Mouse (Mus musculus) lung, postnatal 0 days (tissue): ENCODE results near the gene Cdkn1b. TPM values are rescaled to one million over a fixed set of nuclear protein-coding genes. Genes with fewer than 3 reads are reported as not detected.
A peak's percentile ranks its signal among the peaks of the same experiment; 100 is the strongest.

ENCODE experiments used
- ATAC-seq: fragments of 200-750 bp; cut with Nextera tagmentation; 2 replicates; pipeline ENCODE4 v1.8.0; 2017; ENCODE audit warnings: moderate library complexity
- DNase-seq: peaks from one replicate; pipeline ENCODE4 v3.0.0-alpha.2; 2016; ENCODE audit warnings: low spot score
- H3K27ac ChIP-seq: fragments of 300-500 bp; sonication (generic); 2 replicates; pipeline ENCODE4 v1.5.1; 2014; ENCODE audit warnings: antibody characterized with exemption, mild to moderate bottlenecking, low read length, mixed read lengths
- H3K27me3 ChIP-seq: fragments of 300-500 bp; sonication (generic); replicated peaks from 2 replicates; pipeline ENCODE4 v1.6.1; 2014; ENCODE audit warnings: low read length, mixed read lengths; ENCODE audit not compliant: insufficient read depth
- H3K36me3 ChIP-seq: fragments of 300-500 bp; sonication (generic); 2 replicates; pipeline ENCODE4 v1.6.1; 2014; ENCODE audit warnings: low read length, mixed read lengths; ENCODE audit not compliant: insufficient read depth
- H3K4me1 ChIP-seq: fragments of 300-500 bp; sonication (generic); 2 replicates; pipeline ENCODE4 v1.6.1; 2014; ENCODE audit warnings: antibody characterized with exemption, low read depth, low read length, mixed read lengths; ENCODE audit not compliant: insufficient read depth
- H3K4me2 ChIP-seq: fragments of 300-500 bp; sonication (generic); replicated peaks from 2 replicates; pipeline ENCODE4 v1.6.1; 2014; ENCODE audit warnings: low read depth, mild to moderate bottlenecking, low read length, moderate library complexity, mixed read lengths
- H3K4me3 ChIP-seq: fragments of 300-500 bp; sonication (generic); 2 replicates; pipeline ENCODE4 v1.5.1; 2014; ENCODE audit warnings: low read depth, low read length
- H3K9ac ChIP-seq: fragments of 300-500 bp; sonication (generic); replicated peaks from 2 replicates; pipeline ENCODE4 v1.6.1; 2014; ENCODE audit warnings: low read depth, mild to moderate bottlenecking
- H3K9me3 ChIP-seq: fragments of 300-500 bp; sonication (generic); 2 replicates; pipeline ENCODE4 v1.6.1; 2016; ENCODE audit warnings: low read length, mixed read lengths
- CTCF ChIP-seq: IDR thresholded peaks from 2 replicates; pipeline ENCODE4 v1.5.1; 2016; ENCODE audit warnings: antibody characterized with exemption, mild to moderate bottlenecking
- EP300 ChIP-seq: IDR thresholded peaks from 2 replicates; pipeline ENCODE4 v1.6.1; 2016; ENCODE audit warnings: antibody characterized with exemption, mild to moderate bottlenecking, control low read depth
- WGBS: fragments of 180-500 bp; shearing (Covaris S2); extraction: QIAGEN DNeasy Blood & Tissue Kit; methylation state at CpG from one replicate; pipeline ENCODE4 v1.1.7; 2014; 5-methylcytosine and 5-hydroxymethylcytosine counted together
- polyA plus RNA-seq: library from polyadenylated mRNA; unstranded; fragments of >200 nt; fragmentation: Nextera tagmentation; extraction: Ambion mirVana; gene quantifications from 2 replicates; pipeline ENCODE4 v1.2.1, GENCODE M21; 2015

The Cdkn1b gene
- polyA plus RNA-seq, 1 experiment from 2014 or later, result 46.2 TPM

- Histone ChIP-seq H3K4me1 (0 out of 2 replicates have a peak, but pooled peaks cover 3% of the 10 kb centered on the region), H3K4me2 (peak overlapping the region; percentile 97)
- no peak for TF ChIP-seq EP300
- TF ChIP-seq CTCF, result no peak
Observed at GRCm38 (mm10) chr6:134922511-134923195, 2.5 kb downstream of the Cdkn1b start.

DNA sequence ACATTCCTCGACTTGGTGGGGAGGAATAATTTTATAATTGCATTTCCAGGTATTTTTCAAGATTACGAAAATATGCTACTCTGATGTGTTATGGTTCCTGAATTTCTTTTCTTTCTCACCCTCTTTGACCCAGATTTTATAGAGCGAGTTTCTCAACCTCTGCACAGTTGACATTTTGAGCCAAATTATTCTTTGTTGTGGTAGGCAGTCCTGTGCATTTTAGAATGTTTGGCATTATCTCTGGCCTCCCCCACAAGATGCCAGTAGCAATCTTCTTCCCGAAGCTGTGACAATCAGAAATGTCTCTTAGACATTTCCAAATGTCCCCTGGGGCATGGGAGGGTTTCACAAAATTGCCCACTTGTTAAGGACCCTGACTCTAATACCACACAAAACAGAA is 3.5 kb downstream of the Cdkn1b start:
- Histone ChIP-seq H3K9me3 (no peaks in the 10 kb centered on the region), H3K4me3 (no peak overlapping the region), H3K9ac (no peak overlapping the region), H3K36me3 (no peaks in the 10 kb centered on the region), H3K4me2 (peak overlapping the region; percentile 97; the same call in 1 of the 2 replicates), H3K27me3 (no peaks in the 10 kb centered on the region), H3K4me1 (0 out of 2 replicates have a peak, but pooled peaks cover 3% of the 10 kb centered on the region), H3K27ac (no peak overlapping the region)
- TF ChIP-seq CTCF (no peak), EP300 (no peak)
- 63% methylated on average over 4 of the region's 4 CpGs for WGBS
- DNase-seq, result no peak
- no peak for ATAC-seq

More at GRCm38 (mm10) chr6:134922511-134923195, 2.5 kb downstream of the Cdkn1b start:
- peak overlapping the region; percentile 97; the same call in 1 of the 2 replicates for H3K27ac ChIP-seq
- H3K9me3 ChIP-seq, result no peaks in the 10 kb centered on the region
- no peak for ATAC-seq
- H3K9ac ChIP-seq, result peak overlapping the region; percentile 92
- DNase-seq, result peak; percentile 22
- no peaks in the 10 kb centered on the region for H3K36me3 ChIP-seq
- WGBS, result 36% methylated on average over 9 of the region's 9 CpGs
- no peaks in the 10 kb centered on the region for H3K27me3 ChIP-seq
- peak overlapping the region; percentile 95 for H3K4me3 ChIP-seq

GRCm38 (mm10) chr6:134924262-134924661 is 4.1 kb downstream of the Cdkn1b start:
- H3K36me3 ChIP-seq, result no peaks in the 10 kb centered on the region
- 64% methylated on average over 3 of the region's 3 CpGs for WGBS
- TF ChIP-seq CTCF (no peak), EP300 (no peak)
- no peak overlapping the region; the same call in 1 of the 2 replicates for H3K4me2 ChIP-seq
- H3K4me1 ChIP-seq, result 0 out of 2 replicates have a peak, but pooled peaks cover 3% of the 10 kb centered on the region
- H3K4me3 ChIP-seq, result no peak overlapping the region
- H3K27ac ChIP-seq, result no peak overlapping the region
- no peaks in the 10 kb centered on the region for H3K9me3 ChIP-seq
- no peaks in the 10 kb centered on the region for H3K27me3 ChIP-seq
- H3K9ac ChIP-seq, result no peak overlapping the region
- ATAC-seq (no peak), DNase-seq (no peak)

DNA sequence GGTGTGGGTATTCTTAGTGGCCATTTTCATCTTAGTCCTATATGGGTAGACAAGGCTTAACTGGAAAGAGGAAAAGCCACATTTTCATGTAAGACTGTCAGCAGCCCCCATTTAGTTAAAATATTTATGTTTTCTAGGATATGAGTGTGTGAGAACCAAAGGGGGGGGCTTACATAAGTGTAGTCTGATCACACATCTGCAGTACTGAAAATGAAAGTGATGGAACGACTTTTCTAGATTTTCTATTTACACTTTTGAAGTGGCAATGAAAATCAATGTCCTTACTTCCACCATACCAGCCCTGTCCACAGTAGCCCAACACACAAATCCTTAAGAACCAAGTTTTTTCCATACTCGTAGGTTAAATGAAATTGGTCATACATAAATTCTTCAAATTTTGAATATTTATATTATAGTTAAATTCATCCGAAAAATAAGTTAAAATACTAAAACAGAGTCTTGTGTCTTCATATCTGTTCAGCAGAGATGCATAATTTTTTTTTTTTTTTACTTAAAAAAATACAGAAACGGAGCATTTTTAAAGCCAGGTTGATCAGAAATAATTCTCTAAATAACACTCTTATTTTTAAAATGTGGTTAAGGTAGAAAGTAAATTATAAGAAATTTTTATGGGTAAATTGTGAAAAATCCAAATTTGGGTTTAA is 5.6 kb downstream of the Cdkn1b start:
- 61% methylated on average over 4 of the region's 4 CpGs for WGBS

GRCm38 (mm10) chr6:134926338-134926705 is 6.1 kb downstream of the Cdkn1b start:
- Histone ChIP-seq H3K4me1 (0 out of 2 replicates have a peak, but pooled peaks cover 3% of the 10 kb centered on the region), H3K9me3 (no peaks in the 10 kb centered on the region), H3K27me3 (no peaks in the 10 kb centered on the region), H3K4me3 (peak overlapping the region; percentile 71), H3K36me3 (no peaks in the 10 kb centered on the region), H3K4me2 (peak overlapping the region; percentile 93), H3K27ac (peak overlapping the region; percentile 95; the same call in 1 of the 2 replicates), H3K9ac (peak overlapping the region; percentile 82)
- WGBS, result 39% methylated on average over 3 of the region's 3 CpGs
- DNase-seq, result no peak
- TF ChIP-seq CTCF (no peak), EP300 (no peak)
- no peak for ATAC-seq

More for the DNA sequence above, 5.6 kb downstream of the Cdkn1b start:
- TF ChIP-seq CTCF (no peak), EP300 (no peak)
- Histone ChIP-seq H3K9me3 (no peaks in the 10 kb centered on the region), H3K4me1 (0 out of 2 replicates have a peak, but pooled peaks cover 3% of the 10 kb centered on the region), H3K36me3 (no peaks in the 10 kb centered on the region), H3K27me3 (no peaks in the 10 kb centered on the region), H3K4me2 (no peak overlapping the region), H3K27ac (no peak overlapping the region), H3K4me3 (no peak overlapping the region), H3K9ac (no peak overlapping the region)
- DNase-seq, result no peak
- no peak for ATAC-seq

DNA sequence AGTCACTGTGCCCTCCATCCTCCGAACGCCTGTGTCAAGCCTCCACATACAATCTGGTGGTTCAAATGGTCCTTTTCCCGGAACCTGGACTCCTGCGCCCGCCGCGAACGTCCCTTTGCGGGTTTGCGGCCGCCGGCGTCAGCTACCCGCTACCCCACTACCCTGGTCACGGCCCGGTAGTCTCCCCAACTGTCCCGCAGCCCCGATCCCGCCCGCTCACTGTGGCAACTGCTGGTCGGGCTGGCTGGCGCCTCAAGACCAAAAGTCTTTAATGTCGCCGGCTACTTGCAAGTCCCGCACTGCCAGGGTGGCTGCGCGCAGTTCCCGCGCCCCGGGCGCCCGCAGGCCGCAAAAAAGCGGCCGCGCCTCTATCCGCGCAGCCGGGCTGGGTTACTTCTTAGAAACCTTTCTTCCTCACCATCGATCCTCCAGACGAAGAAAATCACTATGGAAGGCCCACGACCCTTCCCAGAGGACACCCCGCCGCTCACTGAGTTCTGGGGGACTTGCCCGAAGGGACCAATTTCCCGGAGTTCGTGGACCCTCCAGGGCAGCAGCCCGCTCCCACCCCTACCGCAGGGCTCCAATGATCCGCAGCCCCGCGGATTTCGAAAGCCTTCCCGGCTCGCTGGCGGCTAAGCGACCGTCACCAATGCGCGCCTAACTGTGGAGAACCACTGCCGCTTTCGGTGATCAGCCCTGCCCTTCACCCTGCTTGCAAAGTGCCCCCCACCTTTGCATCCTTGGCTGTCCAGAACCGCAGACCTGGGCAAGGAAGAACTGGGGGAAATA is 6.8 kb downstream of the Cdkn1b start:
- Histone ChIP-seq H3K27me3 (no peaks in the 10 kb centered on the region), H3K4me2 (peak overlapping the region; percentile 93), H3K4me1 (0 out of 2 replicates have a peak, but pooled peaks cover 3% of the 10 kb centered on the region), H3K9ac (peak overlapping the region; percentile 82), H3K27ac (peak overlapping the region; percentile 95), H3K36me3 (no peaks in the 10 kb centered on the region), H3K9me3 (no peaks in the 10 kb centered on the region), H3K4me3 (peak overlapping the region; percentile 71)
- ATAC-seq, result peak; percentile 25
- TF ChIP-seq EP300, result no peak
- TF ChIP-seq CTCF, result no peak
- 1% methylated on average over 63 of the region's 63 CpGs for WGBS
- peak; percentile 75 for DNase-seq
